Mouse (Mus musculus) brain, embryonic 14.5 days (tissue): Measurements from ENCODE around the gene Men1. TPM values are rescaled to one million over a fixed set of nuclear protein-coding genes. Genes with fewer than 3 reads are reported as not detected.

Experiments used
- DNase-seq: peaks from one replicate; pipeline ENCODE4 v3.0.0-alpha.2; 2011; ENCODE audit warnings: low read depth
- CTCF ChIP-seq: fragments of 200-500 bp; IDR thresholded peaks from 2 replicates; pipeline ENCODE4 v1.5.1; 2012; ENCODE audit warnings: inconsistent platforms, mild to moderate bottlenecking, moderate library complexity, borderline replicate concordance; ENCODE audit not compliant: insufficient read depth, insufficient read length; ENCODE audit errors: extremely low read depth
- POLR2A ChIP-seq: fragments of 200-500 bp; IDR thresholded peaks from 2 replicates; pipeline ENCODE4 v1.6.1; 2012; ENCODE audit warnings: mild to moderate bottlenecking, inconsistent platforms, borderline replicate concordance; ENCODE audit not compliant: poor library complexity, insufficient read depth, insufficient read length, severe bottlenecking; ENCODE audit errors: extremely low read depth
- polyA plus RNA-seq: library from polyadenylated mRNA; depleted of rRNA; stranded (reverse); fragments of >200 nt; gene quantifications from 2 replicates; pipeline ENCODE4 v1.2.3, GENCODE M21; 2012

Gene Men1
- polyA plus RNA-seq, 1 experiment, result 105 TPM

DNA sequence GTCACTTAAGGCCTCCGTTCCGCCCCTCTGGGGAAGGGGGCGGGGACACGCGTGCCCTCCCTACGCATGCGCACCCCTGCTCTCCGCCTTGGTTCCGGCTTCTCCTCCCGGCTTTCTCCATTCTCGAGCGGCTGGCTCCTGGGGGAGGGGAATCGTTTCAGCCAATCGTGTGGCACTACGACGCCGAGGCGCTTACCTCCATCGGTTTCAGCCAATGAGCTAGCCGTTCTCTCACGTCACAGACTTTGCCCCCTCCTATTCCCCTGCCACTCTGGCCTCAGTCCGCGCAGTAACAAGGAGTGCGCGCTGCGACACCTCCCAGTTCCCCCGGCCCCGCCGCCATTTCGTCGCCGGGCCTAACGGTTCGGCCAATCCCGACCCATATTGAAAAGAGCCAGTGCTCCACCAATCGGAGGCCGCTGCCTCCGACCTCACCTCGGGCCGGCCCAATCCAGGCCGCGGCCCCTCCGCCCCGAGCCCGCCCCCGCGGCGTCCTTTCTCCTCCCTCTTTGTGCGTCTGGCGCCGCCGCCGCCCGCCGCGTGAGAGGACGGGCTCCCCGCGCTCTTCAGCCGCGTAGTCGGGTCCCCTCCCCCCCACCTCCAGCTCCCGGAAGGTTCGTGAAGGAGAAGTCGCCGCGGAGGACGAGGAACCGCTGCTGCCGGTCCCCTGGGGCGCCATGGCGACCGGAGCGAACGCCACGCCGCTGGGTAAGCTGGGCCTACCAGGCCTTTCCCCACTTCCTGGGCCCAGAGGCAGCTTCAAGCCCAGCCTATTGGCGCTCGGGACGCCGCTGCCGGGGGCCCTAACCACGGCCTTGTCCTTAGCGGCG is 28.8 kb downstream of the Men1 start, which contains the start of gene Sf1:
Gene Sf1, plus strand, starts transcription at position 280 of the 830 bp plus-strand sequence.
- DNase-seq, result peak; percentile 100
- TF ChIP-seq POLR2A, result peak; percentile 76
- TF ChIP-seq CTCF, result no peak

DNA sequence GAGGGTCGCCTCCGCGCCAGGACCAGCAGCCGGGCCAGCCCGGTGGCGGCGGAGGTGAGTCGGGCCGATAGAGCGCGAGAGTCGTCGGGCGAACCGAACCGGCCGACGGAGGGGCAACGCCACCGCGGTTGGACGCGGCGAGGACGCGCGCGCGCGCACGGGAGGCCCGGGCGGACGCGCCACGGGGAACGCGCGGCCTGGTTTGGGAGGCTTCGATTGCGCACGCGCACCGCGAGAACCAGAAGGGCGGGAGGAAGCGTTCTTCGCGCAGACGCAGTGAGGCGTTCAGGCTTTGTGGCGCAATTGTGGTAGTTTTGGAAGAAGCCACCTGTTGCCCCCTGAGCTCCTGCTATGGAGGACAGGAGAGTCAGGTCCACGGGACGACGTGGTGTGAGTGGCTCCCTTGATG is 29.5 kb downstream of the Men1 start:
- TF ChIP-seq POLR2A (peak; percentile 84), CTCF (no peak)
- DNase-seq, result peak; percentile 94

GRCm38 (mm10) chr19:6364842-6365241 is 30.1 kb downstream of the Men1 start:
- TF ChIP-seq CTCF (no peak), POLR2A (no peak)
- no peak for DNase-seq

GRCm38 (mm10) chr19:6370175-6370574 is 35.4 kb downstream of the Men1 start:
- TF ChIP-seq CTCF (no peak), POLR2A (no peak)

DNA sequence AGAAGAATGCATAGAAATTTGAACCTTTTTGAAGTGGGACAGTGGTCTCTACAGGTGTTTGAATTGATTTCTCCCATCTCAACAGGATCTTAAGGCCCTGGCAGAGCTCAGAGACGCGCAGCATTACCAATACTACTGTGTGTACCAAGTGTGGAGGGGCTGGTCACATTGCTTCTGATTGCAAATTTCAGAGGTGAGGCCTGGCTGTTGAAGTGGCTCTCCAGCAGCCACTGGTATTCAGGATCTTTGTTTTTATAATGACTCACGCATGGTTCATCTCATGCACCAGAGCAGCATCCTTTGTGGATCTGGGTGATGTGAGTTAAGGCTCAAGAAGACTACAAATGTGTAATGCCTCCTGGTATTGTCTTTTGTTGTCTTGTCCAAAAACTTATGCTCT is 37.7 kb downstream of the Men1 start:
- no peak for DNase-seq
- no peak for TF ChIP-seq CTCF
- TF ChIP-seq POLR2A, result no peak

More at GRCm38 (mm10) chr19:6370175-6370574, 35.4 kb downstream of the Men1 start:
- no peak for DNase-seq

DNA sequence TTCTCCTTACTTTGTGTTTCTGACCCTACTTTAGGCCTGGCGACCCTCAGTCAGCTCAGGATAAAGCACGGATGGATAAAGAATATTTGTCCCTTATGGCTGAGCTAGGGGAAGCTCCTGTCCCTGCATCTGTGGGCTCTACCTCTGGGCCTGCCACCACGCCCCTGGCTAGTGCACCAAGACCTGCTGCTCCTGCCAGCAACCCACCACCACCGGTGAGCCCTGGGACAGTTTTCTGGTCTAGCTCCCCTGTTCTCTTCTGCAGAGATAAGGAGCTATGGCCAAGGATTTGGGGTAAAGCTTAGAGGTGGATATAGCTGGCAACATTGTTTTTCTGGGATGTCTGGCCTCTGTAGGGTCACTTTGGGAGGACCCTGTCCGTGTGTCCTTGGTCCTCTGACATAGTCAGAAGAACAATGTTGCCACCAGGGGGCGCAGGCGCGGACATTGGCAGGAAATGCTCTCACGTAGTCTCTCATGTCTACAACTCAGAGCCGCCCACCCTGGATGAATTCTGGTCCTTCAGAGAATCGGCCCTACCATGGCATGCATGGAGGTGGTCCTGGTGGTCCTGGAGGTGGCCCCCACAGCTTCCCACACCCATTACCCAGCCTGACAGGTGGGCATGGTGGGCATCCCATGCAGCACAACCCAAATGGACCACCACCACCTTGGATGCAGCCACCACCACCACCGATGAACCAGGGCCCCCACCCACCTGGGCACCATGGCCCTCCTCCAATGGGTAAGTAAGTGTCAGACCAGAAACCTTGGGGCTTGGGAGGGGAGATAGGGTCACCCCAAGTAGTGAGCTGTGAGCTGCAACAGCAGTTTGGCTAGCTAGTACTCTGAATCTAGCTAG is 39.0 kb downstream of the Men1 start:
- TF ChIP-seq POLR2A (no peak), CTCF (peak; percentile 78)
- peak; percentile 71 for DNase-seq

DNA sequence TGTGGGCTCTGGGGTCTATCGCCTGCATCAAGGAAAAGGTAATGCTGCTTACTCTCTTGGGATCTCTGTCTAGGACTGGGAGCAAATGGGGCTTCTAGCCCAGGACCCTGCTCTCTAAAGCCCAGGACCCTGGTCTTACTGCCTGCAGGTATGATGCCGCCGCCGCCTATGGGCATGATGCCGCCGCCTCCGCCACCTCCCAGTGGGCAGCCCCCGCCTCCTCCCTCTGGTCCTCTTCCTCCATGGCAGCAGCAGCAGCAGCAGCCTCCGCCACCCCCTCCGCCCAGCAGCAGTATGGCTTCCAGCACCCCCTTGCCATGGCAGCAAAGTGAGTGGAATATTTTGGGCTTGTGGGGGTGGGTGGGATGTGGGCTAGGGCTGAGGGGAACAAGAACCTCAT is 39.8 kb downstream of the Men1 start:
- DNase-seq, result no peak
- no peak for TF ChIP-seq POLR2A
- TF ChIP-seq CTCF, result no peak

DNA sequence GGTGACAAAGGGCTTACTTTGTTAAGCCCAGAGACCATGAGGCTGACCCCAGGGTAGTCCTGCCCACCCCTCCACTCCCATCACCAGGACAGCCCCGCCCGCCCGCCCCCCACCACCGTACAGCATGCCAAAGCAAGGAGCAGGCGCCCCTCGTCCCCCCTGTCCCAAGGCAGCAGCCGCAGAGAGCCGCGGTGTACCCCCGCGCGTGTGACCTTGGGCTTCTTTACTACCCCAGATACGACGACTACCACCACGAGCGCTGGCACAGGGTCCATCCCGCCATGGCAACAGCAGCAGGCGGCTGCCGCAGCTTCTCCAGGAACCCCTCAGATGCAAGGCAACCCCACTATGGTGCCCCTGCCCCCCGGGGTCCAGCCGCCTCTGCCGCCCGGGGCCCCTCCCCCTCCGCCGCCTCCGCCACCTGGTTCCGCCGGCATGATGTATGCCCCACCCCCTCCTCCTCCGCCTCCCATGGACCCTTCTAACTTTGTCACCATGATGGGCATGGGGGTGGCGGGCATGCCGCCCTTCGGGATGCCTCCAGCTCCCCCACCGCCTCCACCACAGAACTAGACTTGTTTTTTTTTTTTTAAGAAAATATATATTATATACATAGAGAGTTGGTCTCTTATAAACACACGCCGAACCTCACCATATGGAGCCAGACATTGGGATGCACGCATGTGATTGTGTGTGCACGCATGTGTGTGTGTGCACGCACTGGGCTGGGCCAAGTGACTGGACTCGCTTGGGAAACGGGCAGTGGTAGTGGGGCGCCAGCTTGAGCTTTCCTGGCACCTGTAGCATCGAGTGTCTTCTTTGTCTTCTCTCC is 40.9 kb downstream of the Men1 start:
- TF ChIP-seq CTCF (no peak), POLR2A (no peak)
- DNase-seq, result peak; percentile 25

DNA sequence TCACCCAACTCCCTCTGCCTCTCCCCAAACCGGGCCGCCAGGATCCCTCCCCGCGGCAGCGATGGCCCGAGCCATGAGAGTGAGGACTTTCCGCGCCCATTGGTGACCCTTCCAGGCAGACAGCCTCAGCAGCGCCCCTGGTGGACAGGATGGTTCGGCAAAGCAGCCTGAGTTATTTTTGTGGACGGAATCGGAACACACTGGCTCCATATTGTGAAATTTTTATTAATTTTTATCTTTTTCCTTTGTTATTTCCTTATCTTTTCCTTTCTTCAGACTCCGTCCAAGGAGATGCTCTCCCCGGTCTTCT is 41.4 kb downstream of the Men1 start:
- DNase-seq, result peak; percentile 28
- TF ChIP-seq CTCF, result peak; percentile 79
- no peak for TF ChIP-seq POLR2A

GRCm38 (mm10) chr19:6376643-6377042 is 41.9 kb downstream of the Men1 start:
- TF ChIP-seq CTCF (no peak), POLR2A (no peak)
- no peak for DNase-seq
